Mouse (Mus musculus): ENCODE data around the gene Sccpdh. TPM values are rescaled to one million over a fixed set of nuclear protein-coding genes. Genes with fewer than 3 reads are reported as not detected.
"Not testable (repeated sequence)": the region's sequence is repeated elsewhere in the genome, so short reads cannot be mapped to it uniquely, and the experiment has no call there.

Sccpdh gene
- polyA plus RNA-seq, 1 experiment from 2014 or later: 79.5 TPM

DNA sequence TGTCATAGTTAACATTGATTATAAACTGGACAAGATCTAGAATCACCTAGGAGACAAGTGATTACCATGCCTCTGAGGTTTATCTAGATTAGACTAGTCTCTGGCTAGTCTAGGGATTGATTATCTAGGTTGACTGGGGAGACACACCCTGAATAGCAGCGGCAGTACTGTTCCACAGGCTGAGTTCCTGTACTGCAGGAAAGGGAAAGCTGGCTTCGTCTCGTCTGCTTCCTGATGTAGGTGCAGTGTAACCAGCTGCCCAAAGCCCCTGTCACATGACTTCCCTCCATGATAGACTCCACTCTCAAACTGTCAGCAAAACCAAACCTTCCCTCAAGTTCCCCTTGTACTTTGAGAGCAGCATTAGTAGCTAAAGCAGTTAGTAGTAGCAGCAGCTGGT, 36.1 kb downstream of the Sccpdh start:
- Histone ChIP-seq H3K9me3 (ENCODE audit: control insufficient read depth, low read length) (no peaks in the 10 kb centered on the region), H3K27ac (ENCODE audit: low read depth, low read length) (no peak overlapping the region), H3K9ac (ENCODE audit: low read length) (no peak overlapping the region), H3K36me3 (ENCODE audit: control insufficient read depth, insufficient read depth, low read length) (no peaks in the 10 kb centered on the region), H3K4me1 (replicated peaks; ENCODE audit: control insufficient read depth, insufficient read depth, low read length) (no peaks in the 10 kb centered on the region), H3K4me2 (ENCODE audit: low read depth, low read length, severe bottlenecking) (no peak overlapping the region), H3K27me3 (ENCODE audit: control insufficient read depth, insufficient read depth, low read length) (no peaks in the 10 kb centered on the region), H3K4me3 (ENCODE audit: low read depth, low read length) (no peak overlapping the region)
- ATAC-seq (replicated peaks; ENCODE audit: low FRiP score): no peak
- WGBS: 90% methylated on average over 3 of the region's 3 CpGs
- no peak for DNase-seq (ENCODE audit: low spot score)

GRCm38 (mm10) chr1:179705154-179705553, 37.1 kb downstream of the Sccpdh start:
- WGBS: 94% methylated on average over 6 of the region's 6 CpGs
- Histone ChIP-seq H3K4me3 (ENCODE audit: low read depth, low read length) (no peak overlapping the region), H3K36me3 (ENCODE audit: control insufficient read depth, insufficient read depth, low read length) (no peaks in the 10 kb centered on the region), H3K4me2 (ENCODE audit: low read depth, low read length, severe bottlenecking) (no peak overlapping the region), H3K27me3 (ENCODE audit: control insufficient read depth, insufficient read depth, low read length) (no peaks in the 10 kb centered on the region), H3K4me1 (replicated peaks; ENCODE audit: control insufficient read depth, insufficient read depth, low read length) (no peaks in the 10 kb centered on the region), H3K9ac (ENCODE audit: low read length) (no peak overlapping the region), H3K9me3 (ENCODE audit: control insufficient read depth, low read length) (no peaks in the 10 kb centered on the region), H3K27ac (ENCODE audit: low read depth, low read length) (no peak overlapping the region)
- no peak for ATAC-seq (replicated peaks; ENCODE audit: low FRiP score)
- no peak for DNase-seq (ENCODE audit: low spot score)

GRCm38 (mm10) chr1:179709390-179709789, 41.4 kb downstream of the Sccpdh start:
- 94% methylated on average over 6 of the region's 6 CpGs for WGBS
- no peaks in the 10 kb centered on the region for H3K27me3 ChIP-seq (ENCODE audit: control insufficient read depth, insufficient read depth, low read length)
- H3K36me3 ChIP-seq (ENCODE audit: control insufficient read depth, insufficient read depth, low read length): no peaks in the 10 kb centered on the region
- H3K4me1 ChIP-seq (replicated peaks; ENCODE audit: control insufficient read depth, insufficient read depth, low read length): no peaks in the 10 kb centered on the region
- DNase-seq (ENCODE audit: low spot score) (no peak), ATAC-seq (replicated peaks; ENCODE audit: low FRiP score) (no peak)
- no peaks in the 10 kb centered on the region for H3K9me3 ChIP-seq (ENCODE audit: control insufficient read depth, low read length)
- H3K27ac ChIP-seq (ENCODE audit: low read depth, low read length): no peak overlapping the region
- H3K4me3 ChIP-seq (ENCODE audit: low read depth, low read length): no peak overlapping the region
- H3K4me2 ChIP-seq (ENCODE audit: low read depth, low read length, severe bottlenecking): no peak overlapping the region
- no peak overlapping the region for H3K9ac ChIP-seq (ENCODE audit: low read length)

GRCm38 (mm10) chr1:179710739-179711138, 42.7 kb downstream of the Sccpdh start:
- H3K4me1 ChIP-seq (replicated peaks; ENCODE audit: control insufficient read depth, insufficient read depth, low read length): no peaks in the 10 kb centered on the region
- no peak overlapping the region for H3K4me3 ChIP-seq (ENCODE audit: low read depth, low read length)
- DNase-seq (ENCODE audit: low spot score): no peak
- H3K9ac ChIP-seq (ENCODE audit: low read length): no peak overlapping the region
- H3K4me2 ChIP-seq (ENCODE audit: low read depth, low read length, severe bottlenecking): no peak overlapping the region
- no peaks in the 10 kb centered on the region for H3K27me3 ChIP-seq (ENCODE audit: control insufficient read depth, insufficient read depth, low read length)
- no peaks in the 10 kb centered on the region for H3K9me3 ChIP-seq (ENCODE audit: control insufficient read depth, low read length)
- no peak overlapping the region for H3K27ac ChIP-seq (ENCODE audit: low read depth, low read length)
- no peaks in the 10 kb centered on the region for H3K36me3 ChIP-seq (ENCODE audit: control insufficient read depth, insufficient read depth, low read length)
- WGBS: 91% methylated on average over 5 of the region's 5 CpGs
- no peak for ATAC-seq (replicated peaks; ENCODE audit: low FRiP score)

DNA sequence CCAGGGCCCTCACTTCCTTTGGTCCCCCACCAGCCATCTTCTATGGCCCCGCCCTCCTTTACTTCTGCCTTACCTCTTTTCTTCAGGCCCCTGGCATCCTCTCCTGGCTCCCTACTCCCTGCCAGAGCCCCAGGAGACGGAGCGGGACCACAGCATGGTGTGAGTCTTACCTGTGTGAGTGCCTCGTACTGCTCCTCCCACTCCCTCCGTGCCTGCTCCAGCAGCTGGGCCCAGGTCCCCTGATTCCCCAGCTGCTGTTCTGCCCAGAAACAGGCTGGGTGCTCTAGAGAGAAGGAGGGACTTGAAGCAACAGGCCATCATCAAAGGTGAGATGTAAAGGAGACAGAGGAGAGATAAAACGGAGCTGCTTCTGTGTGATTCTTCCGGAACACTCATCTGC, 44.6 kb downstream of the Sccpdh start:
- Histone ChIP-seq H3K36me3 (ENCODE audit: control insufficient read depth, insufficient read depth, low read length) (no peaks in the 10 kb centered on the region), H3K4me3 (ENCODE audit: low read depth, low read length) (no peak overlapping the region), H3K27me3 (ENCODE audit: control insufficient read depth, insufficient read depth, low read length) (no peaks in the 10 kb centered on the region), H3K9me3 (ENCODE audit: control insufficient read depth, low read length) (no peaks in the 10 kb centered on the region), H3K4me1 (replicated peaks; ENCODE audit: control insufficient read depth, insufficient read depth, low read length) (no peaks in the 10 kb centered on the region), H3K27ac (ENCODE audit: low read depth, low read length) (no peak overlapping the region), H3K4me2 (ENCODE audit: low read depth, low read length, severe bottlenecking) (no peak overlapping the region), H3K9ac (ENCODE audit: low read length) (no peak overlapping the region)
- ATAC-seq (replicated peaks; ENCODE audit: low FRiP score) (no peak), DNase-seq (ENCODE audit: low spot score) (no peak)
- 83% methylated on average over 7 of the region's 7 CpGs for WGBS

DNA sequence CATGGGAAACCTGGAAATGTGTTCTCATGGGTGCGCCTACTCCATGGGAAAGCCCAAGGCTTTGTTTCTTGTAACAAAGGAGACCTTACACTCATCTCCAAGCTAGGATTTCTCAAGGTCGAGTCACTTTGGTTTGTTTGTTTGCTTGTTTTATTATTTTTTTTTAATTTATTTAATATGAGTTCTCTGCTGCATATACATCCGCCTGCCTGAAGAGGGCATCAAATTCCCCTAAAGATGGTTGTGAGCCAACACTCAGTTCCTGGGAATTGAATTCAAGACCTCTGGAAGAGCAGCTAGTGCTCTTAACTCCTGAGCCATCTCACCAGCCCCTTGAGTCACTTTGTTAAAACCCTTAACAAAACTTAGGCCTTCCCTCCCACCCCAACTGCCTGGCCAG, 45.4 kb downstream of the Sccpdh start:
- no peaks in the 10 kb centered on the region for H3K27me3 ChIP-seq (ENCODE audit: control insufficient read depth, insufficient read depth, low read length)
- no peaks in the 10 kb centered on the region for H3K36me3 ChIP-seq (ENCODE audit: control insufficient read depth, insufficient read depth, low read length)
- H3K9me3 ChIP-seq (ENCODE audit: control insufficient read depth, low read length): no peaks in the 10 kb centered on the region
- DNase-seq (ENCODE audit: low spot score) (no peak), ATAC-seq (replicated peaks; ENCODE audit: low FRiP score) (no peak)
- no peak overlapping the region for H3K27ac ChIP-seq (ENCODE audit: low read depth, low read length)
- no peaks in the 10 kb centered on the region for H3K4me1 ChIP-seq (replicated peaks; ENCODE audit: control insufficient read depth, insufficient read depth, low read length)
- 86% methylated on average over 3 of the region's 3 CpGs for WGBS
- no peak overlapping the region for H3K9ac ChIP-seq (ENCODE audit: low read length)
- H3K4me3 ChIP-seq (ENCODE audit: low read depth, low read length): no peak overlapping the region
- no peak overlapping the region for H3K4me2 ChIP-seq (ENCODE audit: low read depth, low read length, severe bottlenecking)

- H3K27me3 ChIP-seq (ENCODE audit: control insufficient read depth, insufficient read depth, low read length); DNase-seq (ENCODE audit: low spot score); H3K9ac ChIP-seq (ENCODE audit: low read length); H3K9me3 ChIP-seq (ENCODE audit: control insufficient read depth, low read length); ATAC-seq (replicated peaks; ENCODE audit: low FRiP score); H3K4me1 ChIP-seq (replicated peaks; ENCODE audit: control insufficient read depth, insufficient read depth, low read length); H3K4me2 ChIP-seq (ENCODE audit: low read depth, low read length, severe bottlenecking); H3K27ac ChIP-seq (ENCODE audit: low read depth, low read length); H3K36me3 ChIP-seq (ENCODE audit: control insufficient read depth, insufficient read depth, low read length); H3K4me3 ChIP-seq (ENCODE audit: low read depth, low read length): not testable (repeated sequence)
- WGBS: 85% methylated on average over 4 of the region's 4 CpGs
Measured at GRCm38 (mm10) chr1:179715289-179715688, 47.3 kb downstream of the Sccpdh start.

GRCm38 (mm10) chr1:179715786-179716185, 47.8 kb downstream of the Sccpdh start:
- Histone ChIP-seq H3K36me3 (ENCODE audit: control insufficient read depth, insufficient read depth, low read length) (no peaks in the 10 kb centered on the region), H3K4me3 (ENCODE audit: low read depth, low read length) (no peak overlapping the region), H3K27me3 (ENCODE audit: control insufficient read depth, insufficient read depth, low read length) (no peaks in the 10 kb centered on the region), H3K27ac (ENCODE audit: low read depth, low read length) (no peak overlapping the region), H3K4me1 (replicated peaks; ENCODE audit: control insufficient read depth, insufficient read depth, low read length) (no peaks in the 10 kb centered on the region), H3K9ac (ENCODE audit: low read length) (no peak overlapping the region), H3K4me2 (ENCODE audit: low read depth, low read length, severe bottlenecking) (no peak overlapping the region), H3K9me3 (ENCODE audit: control insufficient read depth, low read length) (no peaks in the 10 kb centered on the region)
- 94% methylated on average over 4 of the region's 4 CpGs for WGBS
- ATAC-seq (replicated peaks; ENCODE audit: low FRiP score) (no peak), DNase-seq (ENCODE audit: low spot score) (no peak)

GRCm38 (mm10) chr1:179722811-179723469, 54.9 kb downstream of the Sccpdh start:
- no peak for DNase-seq (ENCODE audit: low spot score)
- Histone ChIP-seq H3K27ac (ENCODE audit: low read depth, low read length) (no peak overlapping the region), H3K4me1 (replicated peaks; ENCODE audit: control insufficient read depth, insufficient read depth, low read length) (no peaks in the 10 kb centered on the region), H3K27me3 (ENCODE audit: control insufficient read depth, insufficient read depth, low read length) (no peaks in the 10 kb centered on the region), H3K9ac (ENCODE audit: low read length) (no peak overlapping the region), H3K4me2 (ENCODE audit: low read depth, low read length, severe bottlenecking) (no peak overlapping the region), H3K36me3 (ENCODE audit: control insufficient read depth, insufficient read depth, low read length) (no peaks in the 10 kb centered on the region), H3K9me3 (ENCODE audit: control insufficient read depth, low read length) (no peaks in the 10 kb centered on the region), H3K4me3 (ENCODE audit: low read depth, low read length) (no peak overlapping the region)
- no peak for ATAC-seq (replicated peaks; ENCODE audit: low FRiP score)
- WGBS: 76% methylated on average over 8 of the region's 8 CpGs

Measured in forebrain, embryonic 11.5 days (tissue).